Mouse (Mus musculus) heart, postnatal 4 days (tissue): ENCODE results near the gene Sumf2. TPM values are rescaled to one million over a fixed set of nuclear protein-coding genes. Genes with fewer than 3 reads are reported as not detected.
"Not testable (repeated sequence)": the region's sequence is repeated elsewhere in the genome, so short reads cannot be mapped to it uniquely, and the experiment has no call there.

Experiments used
- DNase-seq: peaks from one replicate; pipeline ENCODE4 v3.0.0; 2021
- total RNA-seq, 2 experiments: library from RNA; stranded (reverse); gene quantifications; 2 replicates each; pipeline ENCODE4 v1.2.3; 2021

Gene Sumf2
- total RNA-seq: 10 to 100 TPM; 13.0 to 13.7 TPM

DNA sequence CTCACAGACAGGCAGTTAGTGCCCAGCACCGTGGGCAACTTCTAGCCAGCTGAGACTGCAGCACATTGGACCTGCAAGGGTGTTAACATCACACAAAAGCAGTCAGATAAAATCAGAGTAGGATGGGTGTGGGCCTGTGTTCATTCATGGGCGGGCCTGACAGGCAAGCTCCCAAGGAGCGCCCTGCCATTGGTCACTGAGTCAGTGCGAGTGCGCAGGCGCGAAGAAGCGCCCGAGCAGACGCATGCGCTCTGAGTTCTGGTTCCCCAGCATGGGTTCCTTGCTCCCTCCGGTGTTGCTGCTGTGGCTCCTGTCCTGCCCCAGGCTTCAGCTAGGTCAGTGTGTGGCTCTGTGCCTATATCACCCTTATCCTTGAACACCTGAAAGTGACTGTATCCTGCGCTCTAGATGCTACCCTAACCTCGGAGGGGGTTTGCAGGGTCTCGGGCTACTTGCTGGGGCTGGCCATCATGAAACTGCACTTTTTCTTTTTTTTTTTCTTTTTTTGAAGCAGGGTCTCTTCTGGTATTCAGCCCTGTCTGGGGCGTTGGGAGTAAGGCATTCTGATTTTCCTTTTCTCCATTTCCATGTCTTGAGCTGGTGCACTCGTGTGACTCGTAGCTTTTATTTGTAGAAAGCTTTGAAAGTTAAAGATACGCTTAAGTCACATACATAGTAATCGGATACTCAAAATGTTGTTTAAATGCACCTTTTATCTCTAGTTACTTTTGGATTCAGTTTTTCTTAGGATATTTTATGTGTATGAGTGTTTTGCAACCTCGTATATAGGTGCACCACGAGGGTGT is at the start of gene Sumf2:
Gene Sumf2, plus strand, starts transcription at position 235 of the 806 bp plus-strand sequence.
- peak; percentile 97 for DNase-seq

DNA sequence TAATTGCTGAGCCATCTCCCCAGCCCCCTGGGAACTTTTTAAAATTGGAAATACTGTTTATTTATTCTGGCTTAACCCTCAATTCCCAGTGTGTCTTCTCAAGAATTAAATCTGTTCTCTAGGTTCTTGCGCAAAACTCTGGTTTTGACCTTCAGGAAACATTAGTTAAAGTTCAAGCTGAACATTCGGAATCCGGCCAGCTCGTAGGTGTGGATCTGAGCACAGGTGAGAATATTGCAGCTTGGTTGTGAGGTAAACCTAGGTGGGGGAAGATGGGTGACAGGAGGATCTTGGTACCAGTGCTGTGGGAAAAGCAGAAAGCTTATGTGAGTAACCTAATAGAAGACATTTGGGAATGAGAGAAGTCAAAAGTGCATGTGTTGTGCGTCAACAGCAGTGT is 1.9 kb upstream of the Sumf2 start:
- no peak for DNase-seq

DNA sequence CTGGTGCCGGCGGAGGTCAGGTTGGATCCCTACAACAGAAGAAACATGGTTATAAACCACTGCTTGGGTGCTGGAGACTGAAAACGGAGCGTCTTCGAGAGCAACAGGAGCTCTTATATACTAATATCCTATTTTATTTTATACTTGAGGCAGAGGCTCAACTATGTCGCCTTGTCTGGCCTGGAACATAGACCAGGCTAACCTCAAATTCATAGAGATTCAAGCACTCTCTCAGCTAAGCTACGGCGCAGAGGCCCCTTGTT is 703 bp downstream of the Sumf2 start:
- DNase-seq: no peak

DNA sequence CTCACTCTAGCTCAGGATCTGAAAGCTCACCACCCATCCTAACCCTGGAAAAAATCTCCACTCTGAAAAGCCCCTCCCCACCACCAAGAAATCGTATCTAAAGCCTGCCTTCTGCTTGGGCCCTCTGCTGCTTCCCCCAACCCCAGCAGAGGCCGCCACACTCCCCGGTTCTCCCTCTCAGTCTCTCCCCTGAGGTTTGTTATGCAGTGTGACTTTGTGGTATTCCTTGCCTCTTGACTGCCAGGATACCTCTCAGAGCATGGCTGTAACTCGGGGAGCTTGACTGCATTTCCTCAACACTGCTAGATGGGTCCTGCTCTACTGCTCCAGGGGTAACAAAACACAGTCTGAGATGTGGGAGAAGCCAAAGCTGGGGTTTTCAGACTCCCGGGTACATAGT is 8.4 kb downstream of the Sumf2 start:
- no peak for DNase-seq

DNA sequence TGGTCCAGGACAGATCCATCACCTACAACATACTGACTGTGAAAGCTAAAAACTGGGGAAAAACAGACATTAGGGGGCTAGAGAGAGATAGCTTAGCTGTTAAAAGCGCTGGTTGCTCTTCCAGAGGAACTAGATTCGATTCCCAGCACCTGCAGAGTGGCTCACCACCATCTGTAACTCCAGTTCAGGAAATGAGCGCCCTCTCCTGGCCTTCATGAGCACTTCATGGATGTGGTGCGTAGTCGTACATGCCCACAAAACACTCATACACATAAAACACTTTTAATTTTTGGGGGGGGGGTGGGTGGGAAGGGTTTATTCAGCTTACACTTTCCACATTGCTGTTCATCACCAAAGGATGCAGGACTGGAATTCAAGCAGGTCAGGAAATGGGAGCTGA is 9.6 kb downstream of the Sumf2 start:
- no peak for DNase-seq

DNA sequence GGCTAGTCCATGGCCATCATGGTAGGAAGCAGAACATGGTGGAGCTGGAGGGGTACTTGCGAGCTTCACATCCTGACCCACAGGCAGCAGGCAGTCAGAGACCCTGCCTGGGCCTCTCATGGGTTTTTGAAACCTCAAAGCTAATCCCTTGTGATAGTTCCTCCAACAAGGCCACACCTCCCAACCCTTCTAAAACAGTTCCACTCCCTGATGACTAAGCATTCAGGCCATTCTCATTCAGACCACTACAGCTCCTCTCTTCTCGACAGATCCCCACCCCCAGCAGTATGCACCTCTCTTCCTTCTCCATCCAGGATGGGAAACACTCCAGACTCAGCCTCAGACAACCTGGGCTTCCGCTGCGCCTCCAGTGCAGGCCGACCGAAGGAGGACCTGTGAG is 15.5 kb downstream of the Sumf2 start:
- DNase-seq: no peak

DNA sequence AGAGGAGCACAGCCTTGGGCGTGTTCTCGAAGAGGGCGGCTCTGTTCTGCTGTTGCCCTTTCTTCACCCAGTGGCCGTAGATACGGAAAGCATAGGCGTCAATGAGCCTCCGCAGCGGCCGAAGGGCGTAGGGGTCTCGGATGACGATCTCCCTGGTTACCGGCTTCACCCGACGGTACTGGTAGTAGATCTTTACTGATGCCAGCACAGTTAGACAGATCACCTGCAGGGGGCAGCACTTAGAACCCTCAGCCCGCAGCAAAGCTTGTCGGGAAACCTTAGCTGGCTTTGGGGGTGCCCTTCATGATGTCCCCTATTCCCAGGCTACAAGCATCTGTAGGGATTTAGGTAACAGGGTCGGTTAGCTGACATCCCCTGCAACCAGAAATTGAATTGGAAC is 17.7 kb downstream of the Sumf2 start:
- peak; percentile 63 for DNase-seq

DNA sequence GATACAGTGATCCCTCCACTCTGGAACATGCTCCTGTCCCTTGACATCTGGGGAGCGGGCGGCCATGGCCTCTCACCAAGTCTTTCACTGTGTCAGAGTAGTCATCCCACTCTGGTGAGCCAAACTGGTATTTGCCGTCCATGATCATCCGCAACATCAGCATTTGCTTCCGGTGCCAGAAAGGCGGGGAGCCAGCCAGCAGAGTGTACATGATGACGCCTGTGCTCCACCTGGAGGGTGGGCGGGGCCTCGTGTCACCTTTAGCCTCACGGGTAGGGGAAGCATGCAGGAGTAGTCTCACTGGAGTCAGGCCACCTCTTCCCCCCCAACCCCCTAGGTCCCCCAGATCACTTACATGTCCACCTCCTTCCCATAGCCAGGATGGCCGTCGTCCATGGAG is 19.1 kb downstream of the Sumf2 start:
- DNase-seq: no peak

DNA sequence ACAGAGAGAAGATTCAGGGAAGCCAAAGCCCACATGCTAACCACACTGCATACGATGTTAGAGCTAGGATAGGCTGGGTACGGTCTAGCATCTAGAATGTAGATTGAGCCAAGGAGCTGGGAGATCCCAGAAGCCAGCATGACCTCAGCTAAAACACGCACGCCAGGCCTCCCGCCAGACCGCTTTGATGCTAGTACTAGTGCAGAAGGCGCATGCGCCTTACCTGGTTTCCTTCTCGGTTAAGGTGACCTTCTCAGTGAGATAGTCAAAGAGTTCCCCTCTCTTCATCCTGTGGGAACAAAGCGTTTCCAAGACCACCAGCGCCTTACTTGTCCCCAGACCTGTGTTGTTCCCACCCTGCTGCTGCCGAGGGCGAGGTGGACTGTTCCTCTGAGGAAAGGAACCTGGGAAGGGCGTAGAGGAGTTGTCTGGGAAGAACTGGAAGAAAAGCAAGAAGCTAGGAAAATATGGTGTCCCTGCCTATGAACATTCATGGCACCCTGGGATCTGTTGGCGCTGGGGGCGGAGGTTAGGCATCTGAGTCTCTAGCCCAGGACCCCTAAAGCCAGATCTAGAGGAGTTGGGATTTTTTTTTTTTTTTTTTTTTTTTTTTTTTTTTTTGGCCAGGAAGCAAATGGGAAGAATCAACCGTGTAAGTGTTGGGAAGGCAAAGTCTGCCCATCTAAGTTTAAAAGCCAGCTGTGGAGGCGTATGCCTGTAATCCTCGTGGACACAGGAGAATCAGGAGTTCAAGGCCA is 22.6 kb downstream of the Sumf2 start:
- DNase-seq: no peak

DNA sequence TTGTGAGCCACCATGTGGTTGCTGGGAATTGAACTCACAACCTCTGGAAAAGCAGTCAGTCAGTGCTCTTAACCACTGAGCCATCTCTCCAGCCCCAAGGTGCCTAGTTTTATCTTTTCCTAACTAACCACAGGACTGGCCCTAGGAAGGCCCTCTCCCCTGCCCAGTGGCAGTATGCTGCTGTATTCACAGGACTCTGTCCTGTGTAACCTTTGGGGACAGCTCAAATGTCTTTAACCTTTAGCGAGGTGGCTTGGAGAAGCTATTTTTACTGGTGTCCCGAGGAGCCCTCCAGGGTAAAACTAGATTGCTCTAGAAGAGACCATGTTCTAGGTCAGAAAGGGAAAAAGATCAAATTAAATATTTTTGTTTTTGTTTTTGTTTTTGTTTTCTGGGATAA is 24.5 kb downstream of the Sumf2 start:
- DNase-seq: no peak

DNA sequence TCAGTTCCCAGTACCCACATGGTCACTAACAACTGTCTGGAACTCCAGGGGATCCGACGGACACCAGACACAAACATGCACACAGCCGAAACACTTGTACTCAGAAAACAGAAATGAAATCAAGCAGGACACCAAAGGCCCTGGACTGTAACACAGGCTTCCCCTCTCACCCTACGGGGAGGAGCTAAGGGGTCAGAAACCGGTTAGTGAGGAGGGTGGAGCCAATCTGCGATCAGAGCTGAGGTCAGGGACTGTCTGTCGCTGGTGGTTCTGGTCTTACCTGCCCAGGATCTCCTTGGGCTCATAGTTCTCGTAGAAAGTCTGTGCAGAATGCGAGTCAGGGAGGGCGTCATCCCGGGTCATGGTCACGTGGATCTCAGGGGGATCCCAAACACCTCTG is 27.2 kb downstream of the Sumf2 start:
- DNase-seq: no peak

DNA sequence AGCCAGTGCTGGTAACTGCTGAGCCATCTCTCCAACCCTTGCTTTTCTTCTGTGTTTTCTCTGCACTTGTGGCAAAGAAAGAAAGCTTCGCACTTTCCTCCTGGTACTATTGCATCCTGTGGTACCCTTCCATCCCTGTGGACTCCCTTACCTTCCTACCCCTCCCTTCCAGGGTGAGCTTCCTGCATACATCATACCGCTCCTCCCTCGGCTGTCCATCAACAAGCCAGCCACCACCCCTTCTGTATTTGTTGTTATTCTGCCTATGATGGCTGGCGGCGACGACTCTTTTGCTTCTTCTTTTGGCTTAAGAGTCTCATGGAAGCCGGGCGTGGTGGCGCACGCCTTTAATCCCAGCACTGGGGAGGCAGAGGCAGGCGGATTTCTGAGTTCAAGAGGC is 28.3 kb downstream of the Sumf2 start:
- no peak for DNase-seq

DNA sequence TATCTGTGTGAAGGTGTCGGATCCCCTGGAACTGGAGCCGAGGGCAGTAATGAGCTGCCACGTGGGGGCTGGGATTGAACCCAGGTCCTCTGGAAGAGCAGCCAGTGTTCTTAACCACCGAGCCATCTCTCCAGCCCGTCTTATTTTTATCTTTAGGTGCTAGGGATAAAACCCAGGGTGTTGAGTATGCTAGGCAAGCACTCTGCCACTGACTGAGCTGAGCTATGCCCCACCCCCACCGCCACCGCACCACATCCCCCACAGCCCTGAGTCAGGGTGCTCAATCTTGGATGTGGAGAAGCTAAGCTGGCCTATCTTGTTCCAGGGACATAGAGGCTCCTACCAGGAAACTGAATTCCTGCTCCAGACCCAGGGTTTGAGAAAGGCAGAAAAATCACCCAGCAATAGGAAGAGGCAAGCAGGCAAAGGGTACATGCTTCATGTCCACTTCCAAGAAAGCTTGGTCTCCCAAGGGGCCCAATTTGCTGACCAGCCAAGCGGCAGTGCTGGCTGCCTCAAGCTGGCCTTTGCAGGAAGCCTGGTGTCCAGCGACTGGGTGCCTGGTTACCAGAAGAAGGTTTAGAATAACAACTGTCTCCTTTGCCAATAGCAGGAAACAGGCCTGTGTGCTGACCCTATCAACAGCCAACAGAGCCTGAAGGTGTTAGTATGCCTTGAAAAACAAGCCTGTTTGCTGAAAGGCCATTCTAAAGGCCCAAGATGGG is 31.1 kb downstream of the Sumf2 start:
- DNase-seq: peak; percentile 21

DNA sequence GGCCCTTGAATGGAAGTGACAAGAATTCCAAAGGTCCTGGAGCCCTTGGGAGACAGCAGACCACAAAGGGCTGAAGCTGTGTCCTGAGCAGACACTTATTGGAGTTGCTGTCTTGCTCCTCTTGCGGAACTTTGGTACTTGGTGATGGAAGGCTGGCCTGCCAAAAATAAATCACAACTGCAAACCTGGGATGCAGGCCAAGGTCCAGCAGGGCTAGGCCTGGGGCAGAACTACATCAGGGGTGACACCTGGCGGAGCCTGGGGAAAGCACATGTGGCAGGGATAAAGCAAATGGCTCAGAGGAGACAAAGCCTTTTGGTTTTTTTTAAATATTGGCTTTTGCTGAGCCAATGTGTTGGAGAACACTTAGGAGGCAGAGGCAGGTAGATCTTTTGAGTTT is 32.2 kb downstream of the Sumf2 start:
- peak; percentile 90 for DNase-seq

DNA sequence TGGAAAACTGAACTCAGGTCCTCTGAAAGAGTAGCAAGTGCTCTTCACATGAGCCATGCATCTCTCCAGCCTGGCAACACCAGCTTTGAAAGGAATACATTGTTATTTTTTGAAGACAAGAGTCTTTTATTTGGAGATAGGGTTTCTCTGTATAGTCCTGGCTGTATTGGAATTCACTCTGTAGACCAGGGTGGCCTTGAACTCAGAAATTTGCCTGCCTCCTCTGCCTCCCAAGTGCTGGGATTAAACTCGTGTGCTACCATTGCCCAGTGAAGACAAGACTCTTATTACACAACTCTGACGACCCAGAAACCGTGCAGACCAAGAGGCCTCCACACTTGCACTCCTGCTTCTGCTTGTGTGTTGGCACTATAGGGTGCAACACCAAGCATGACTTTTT is 33.1 kb downstream of the Sumf2 start:
- no peak for DNase-seq

DNA sequence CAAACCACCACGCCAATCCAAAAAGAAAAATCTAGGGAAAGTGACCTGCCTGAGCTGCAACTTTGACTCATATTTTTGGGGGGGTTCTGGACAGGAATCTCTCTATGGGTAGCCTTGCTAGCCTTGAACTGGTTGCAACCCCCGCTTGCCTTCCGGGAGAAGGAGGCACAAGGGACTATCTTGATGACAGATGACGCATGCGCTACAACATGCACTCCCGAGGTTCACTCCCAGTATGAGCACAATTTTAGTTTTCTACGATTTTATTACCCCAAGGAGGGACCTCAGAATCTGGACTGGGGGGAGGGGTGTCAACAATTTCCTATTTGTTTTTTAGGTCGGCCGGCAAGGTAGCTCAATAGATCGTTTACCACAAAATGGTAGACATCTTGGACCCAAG is 39.5 kb downstream of the Sumf2 start:
- no peak for DNase-seq

DNA sequence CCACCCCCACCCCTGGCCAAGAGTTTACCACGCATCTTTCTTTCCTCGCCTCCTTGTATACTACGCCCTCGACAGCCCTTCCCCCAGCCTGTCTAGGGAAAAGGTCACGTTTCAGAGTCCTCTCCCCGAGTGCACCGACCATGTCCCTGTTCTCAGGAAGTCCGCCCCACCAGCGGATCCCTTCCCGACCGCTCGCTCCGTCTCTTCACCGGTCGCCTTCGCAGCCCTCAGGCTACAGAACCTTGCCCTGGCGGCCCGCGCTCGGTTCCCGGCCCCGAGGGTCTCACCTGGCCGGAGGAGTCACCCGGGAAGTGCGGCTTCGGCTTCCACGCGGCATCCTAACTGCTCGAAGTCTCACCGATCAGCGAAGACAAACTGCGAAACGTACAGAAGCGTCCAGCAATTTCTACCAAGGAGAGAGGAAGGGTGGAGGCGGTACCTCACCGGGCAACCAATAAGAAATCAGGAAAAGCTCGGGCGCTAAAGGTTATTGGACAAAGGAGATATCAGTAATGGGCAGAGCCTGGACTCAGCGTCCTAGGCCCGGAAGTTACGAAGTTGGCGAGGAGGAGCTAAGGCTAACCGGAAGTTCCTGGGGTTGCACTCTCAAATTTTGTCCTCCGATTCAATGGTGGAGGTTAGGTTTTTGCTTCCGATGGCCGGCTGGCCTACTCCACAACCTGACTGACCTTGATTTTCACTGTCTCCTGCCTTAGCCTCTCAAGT is 40.3 kb downstream of the Sumf2 start, which contains the start of gene Chchd2:
Gene Chchd2, minus strand, starts transcription at position 560 of the 726 bp plus-strand sequence.
- DNase-seq: peak; percentile 94

DNA sequence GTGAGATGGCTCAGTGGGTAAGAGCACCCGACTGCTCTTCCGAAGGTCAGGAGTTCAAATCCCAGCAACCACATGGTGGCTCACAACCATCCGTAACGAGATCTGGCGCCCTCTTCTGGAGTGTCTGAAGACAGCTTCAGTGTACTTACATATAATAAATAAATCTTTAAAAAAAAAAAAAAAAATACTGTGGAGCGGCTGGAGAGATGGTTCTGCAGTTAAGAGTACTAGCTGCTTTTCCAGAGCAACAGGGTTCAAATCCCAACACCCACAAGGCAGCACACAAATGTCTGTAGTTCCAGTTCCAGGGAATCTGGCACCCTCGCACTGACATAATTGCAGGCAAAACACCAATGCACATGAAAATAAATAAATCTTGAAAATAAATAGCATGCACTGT is 43.6 kb downstream of the Sumf2 start:
- DNase-seq: not testable (repeated sequence)

DNA sequence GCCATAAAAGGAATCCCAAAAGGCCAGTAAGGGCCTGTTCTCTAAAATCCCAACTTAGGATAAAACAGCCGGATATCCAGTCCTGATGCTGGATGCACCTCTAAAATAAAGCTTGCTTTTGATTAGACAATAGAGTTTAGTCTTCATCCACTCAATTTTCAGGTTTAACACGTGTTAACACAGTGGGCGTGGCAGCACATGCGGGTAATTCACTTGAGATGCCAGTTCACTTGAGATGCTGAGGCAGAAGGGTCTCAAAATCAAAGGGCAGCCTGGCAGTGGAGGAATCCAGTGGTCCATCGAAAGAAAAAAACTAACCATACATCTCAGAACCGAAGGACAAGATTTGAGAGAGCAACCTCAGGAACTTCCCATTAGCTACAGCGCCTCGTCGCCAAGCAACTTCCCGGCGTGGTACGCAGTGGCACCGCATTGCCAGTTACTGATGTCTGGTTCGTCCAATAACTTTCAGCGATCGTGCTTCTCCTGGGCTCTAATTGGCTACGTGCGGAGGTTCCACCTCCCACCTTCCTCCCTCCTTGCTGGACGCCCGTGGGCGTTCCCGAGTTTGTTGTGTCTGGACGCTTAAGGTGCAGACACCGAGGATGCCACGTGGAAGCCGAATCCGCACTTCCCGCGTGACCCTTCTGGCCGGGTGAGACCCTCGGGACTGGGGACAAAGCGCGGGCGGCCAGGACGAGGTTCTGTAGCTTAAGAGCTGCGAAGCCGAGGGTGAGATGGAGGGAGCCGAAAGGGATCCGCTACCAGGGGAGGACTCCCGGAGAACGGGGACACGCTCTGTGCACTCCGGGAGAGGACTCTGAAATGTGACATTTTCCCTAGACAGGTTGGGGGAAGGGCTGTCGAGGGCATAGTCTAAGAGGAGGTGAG is 48.7 kb downstream of the Sumf2 start, which contains the start of gene Zbed5:
Gene Zbed5, plus strand, starts transcription at position 526 of the 891 bp plus-strand sequence.
- peak; percentile 89 for DNase-seq

DNA sequence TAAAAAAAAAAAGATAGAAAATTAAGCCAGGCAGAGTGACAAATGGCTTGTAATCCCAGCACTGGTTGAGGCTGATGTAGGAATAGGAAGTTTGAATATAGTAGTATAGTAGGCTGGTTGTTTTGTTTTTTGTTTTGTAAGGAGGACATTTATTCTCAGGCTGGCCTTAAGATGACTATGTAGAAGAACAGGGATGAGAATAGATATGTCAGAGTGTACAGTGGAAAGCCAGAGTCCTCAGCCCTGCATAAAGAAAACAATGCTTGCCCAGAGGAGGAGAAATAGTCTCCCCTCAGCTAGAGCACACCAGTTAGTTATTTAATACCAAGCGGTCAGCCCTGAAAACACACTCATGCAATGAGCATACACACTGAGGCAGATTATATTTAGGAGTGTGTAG is 51.7 kb downstream of the Sumf2 start, which contains the start of gene Phkg1:
Gene Phkg1, minus strand, starts transcription at position 101 of the 400 bp plus-strand sequence.
- no peak for DNase-seq

DNA sequence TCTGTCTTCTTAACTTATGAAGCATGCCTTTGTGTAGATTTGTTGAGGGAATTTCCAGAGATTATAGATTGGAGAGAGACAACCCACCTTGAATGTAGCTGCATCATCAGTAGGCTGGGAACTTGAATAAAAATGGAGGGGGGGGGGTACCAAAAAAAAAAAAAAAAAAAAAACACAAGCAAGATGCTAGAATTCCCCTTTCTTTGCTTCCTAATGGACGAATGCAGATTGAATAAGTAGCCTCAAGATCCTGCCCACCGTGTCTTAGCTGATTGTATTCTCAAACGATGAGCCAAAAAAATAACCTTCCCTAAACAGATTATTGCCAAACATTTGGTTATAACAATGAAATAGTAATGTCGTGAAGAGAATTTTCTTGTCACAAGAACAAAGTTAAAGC is 61.0 kb downstream of the Sumf2 start:
- DNase-seq: no peak
